Mouse (Mus musculus): Measurements from ENCODE around the gene Polr3gl. TPM values are rescaled to one million over a fixed set of nuclear protein-coding genes. Genes with fewer than 3 reads are reported as not detected.

The Polr3gl gene
- total RNA-seq, 1 experiment from 2014 or later: 63.9 TPM

DNA sequence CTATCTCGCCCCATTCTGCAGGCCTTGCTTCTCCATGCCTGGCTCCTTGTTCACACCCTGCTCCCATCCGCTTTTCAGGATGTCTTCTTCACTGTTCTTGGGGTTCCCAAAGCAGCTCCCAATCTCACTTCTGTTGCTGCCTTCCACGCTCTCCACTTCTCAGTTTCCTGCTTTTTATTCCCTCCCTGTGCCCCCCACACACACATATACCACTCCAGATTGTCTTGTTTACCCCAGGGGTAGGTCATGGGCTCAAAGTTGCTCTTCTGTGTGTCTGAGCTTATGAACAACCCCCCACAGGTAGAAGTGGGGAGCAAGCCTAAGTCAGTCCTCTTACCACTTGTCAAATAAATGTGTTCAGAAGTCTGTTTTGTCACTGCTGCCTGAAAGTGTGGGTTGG, 5.4 kb upstream of the Polr3gl start:
- ATAC-seq (ENCODE audit: extremely low read depth, insufficient number of reproducible peaks, low FRiP score, poor library complexity, severe bottlenecking): no peak

DNA sequence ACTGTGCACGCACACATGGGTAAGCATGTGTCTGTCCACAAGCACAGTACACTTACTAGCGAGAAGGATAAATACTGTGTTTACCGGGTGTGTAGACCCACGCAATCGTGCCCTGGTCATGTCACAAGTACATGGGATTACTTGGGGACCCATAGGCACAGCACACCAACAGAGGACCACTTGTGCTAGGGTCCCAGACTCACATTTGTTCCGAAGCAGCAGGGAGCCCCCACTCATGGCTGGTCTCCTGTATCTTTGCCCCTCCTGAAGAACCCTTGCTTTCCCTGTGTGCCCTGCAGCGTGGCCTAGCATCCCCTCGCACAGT, 5.0 kb upstream of the Polr3gl start:
- ATAC-seq (ENCODE audit: extremely low read depth, insufficient number of reproducible peaks, low FRiP score, poor library complexity, severe bottlenecking): no peak

DNA sequence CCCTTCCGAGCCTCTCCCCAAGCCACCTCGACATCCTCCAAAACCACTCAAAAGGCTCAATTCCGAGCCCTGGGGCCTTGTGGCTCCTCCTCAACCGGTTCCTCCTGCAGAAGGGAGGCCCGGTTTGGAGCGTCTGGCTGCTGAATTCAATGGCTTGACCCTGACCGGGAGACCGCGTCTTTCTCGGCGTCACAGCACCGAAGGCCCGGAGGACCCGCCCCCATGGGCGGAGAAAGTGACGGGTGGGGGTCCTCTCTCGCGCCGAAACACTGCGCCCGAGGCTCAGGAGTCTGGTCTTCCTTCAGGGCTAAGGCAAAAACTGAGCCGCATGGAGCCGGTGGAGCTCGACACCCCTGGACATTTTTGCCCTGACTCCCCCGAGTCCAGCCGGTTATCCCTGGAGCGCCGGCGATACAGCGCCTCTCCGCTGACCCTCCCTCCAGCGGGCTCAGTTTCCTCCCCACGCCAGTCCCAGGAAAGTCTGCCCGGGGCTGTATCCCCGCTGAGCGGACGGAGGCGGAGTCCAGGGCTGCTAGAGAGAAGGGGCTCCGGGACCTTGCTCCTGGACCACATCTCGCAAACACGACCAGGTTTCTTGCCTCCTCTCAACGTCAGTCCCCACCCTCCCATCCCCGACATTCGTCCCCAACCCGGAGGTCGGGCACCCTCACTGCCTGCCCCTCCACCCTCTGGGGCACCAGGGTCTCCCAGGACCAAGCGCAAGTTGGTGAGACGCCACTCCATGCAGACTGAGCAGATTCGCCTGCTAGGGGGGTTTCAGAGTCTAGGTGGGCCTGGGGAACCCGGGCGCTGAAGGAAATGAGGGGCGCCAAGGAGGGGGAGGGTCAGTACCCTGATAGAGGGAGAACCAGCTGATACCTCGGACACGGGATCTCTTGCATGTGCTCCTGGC, 4.4 kb upstream of the Polr3gl start:
- no peak for ATAC-seq (ENCODE audit: extremely low read depth, insufficient number of reproducible peaks, low FRiP score, poor library complexity, severe bottlenecking)

DNA sequence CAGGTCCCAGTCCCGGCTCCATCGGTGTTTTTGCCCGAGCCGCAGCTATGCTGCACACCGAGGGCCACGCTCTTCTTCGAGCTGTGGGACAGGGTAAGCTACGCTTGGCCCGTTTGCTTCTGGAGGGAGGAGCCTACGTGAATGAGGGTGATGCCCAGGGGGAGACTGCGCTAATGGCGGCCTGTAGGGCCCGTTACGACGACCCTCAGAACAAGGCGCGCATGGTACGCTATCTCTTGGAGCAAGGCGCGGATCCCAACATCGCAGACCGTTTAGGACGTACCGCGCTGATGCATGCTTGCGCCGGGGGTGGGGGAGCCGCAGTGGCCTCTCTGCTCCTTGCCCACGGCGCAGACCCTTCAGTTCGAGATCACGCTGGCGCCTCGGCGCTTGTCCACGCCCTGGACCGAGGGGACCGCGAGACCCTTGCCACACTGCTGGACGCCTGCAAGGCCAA, 3.5 kb upstream of the Polr3gl start:
- no peak for ATAC-seq (ENCODE audit: extremely low read depth, insufficient number of reproducible peaks, low FRiP score, poor library complexity, severe bottlenecking)

DNA sequence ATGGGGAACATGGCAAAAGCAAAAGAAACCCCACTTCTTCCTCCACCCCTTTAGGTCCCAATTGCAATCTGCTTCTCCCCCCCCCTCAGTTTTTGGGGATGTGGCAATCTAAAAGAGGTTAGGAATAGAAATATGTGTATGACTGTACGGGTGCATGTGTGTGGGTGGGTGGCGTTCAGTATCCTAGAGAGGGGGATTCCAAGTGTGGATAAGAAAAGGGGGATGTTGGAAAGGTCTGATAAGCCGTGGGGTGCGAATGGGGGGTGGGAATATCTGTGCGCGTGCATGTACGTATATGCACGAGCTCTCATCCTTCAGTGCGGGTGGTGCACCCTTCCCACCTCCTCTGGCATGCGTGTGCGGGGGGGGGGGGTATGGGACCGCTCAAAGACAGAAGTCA, 2.9 kb upstream of the Polr3gl start:
- ATAC-seq (ENCODE audit: extremely low read depth, insufficient number of reproducible peaks, low FRiP score, poor library complexity, severe bottlenecking): no peak

DNA sequence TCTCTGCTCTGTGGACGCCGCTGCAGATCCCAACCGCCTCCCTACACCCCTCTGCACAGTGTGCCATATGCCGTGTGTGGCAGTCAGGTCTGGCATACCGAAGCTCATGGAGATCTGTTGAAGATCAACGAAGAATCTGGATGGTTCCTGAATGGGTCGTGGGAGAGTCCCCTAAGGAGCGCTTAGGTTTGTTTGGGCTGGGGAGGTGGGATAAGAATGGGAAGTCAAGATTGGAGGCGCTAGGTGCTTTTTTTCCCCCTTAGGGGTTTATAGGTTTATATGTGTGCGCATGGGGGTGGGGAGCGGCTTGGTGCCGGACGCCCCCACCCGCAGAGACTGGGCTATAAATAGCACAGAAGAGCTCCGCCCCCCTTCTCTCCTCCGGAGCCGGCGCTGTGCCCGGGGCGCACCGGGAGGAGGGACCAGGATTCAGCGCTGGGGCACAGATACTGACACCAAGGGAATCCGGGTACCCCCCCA, 2.3 kb upstream of the Polr3gl start, which contains the start of gene Ankrd34a:
Ankrd34a (plus strand) TSS at position 409 of the 480 bp plus-strand sequence.
- ATAC-seq (ENCODE audit: extremely low read depth, insufficient number of reproducible peaks, low FRiP score, poor library complexity, severe bottlenecking): no peak

DNA sequence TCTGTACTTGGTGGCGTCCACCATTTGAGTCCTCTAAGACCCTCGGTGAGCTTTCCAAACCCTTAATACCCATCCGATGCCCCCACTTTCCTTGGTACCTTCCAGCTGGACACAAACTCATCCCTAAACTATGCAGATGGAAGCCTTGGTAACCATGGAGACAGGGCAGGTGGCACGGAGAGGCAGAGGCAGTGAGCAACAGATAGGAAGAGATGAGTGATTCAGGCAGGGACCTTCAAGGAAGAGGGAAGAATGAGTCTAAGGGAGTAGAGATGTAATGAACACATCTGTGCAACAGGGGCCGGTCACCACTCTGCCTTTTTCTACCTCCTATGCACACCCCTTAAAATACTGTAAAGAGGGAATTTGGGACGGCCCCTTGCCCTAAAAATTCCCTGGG, 1.7 kb upstream of the Polr3gl start:
- no peak for ATAC-seq (ENCODE audit: extremely low read depth, insufficient number of reproducible peaks, low FRiP score, poor library complexity, severe bottlenecking)

DNA sequence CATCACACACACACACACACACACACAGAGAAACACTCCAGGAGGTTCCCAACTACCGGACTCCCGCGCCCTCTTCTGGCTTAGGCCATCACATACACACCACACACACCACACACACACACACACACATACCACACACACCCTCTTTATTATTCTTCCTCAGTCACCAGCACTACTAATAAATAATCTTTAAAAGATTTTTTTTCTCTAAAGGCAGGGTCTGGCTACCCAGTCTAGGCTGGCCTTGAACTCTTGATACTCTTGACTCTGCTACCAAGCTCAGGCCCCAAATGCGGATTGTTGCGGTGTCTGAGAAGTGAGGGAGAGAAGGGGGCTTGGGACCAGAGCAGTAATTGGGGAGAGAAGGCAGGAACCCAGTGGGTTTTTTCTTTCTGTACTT, 870 bp upstream of the Polr3gl start:
- ATAC-seq (ENCODE audit: extremely low read depth, insufficient number of reproducible peaks, low FRiP score, poor library complexity, severe bottlenecking): no peak

DNA sequence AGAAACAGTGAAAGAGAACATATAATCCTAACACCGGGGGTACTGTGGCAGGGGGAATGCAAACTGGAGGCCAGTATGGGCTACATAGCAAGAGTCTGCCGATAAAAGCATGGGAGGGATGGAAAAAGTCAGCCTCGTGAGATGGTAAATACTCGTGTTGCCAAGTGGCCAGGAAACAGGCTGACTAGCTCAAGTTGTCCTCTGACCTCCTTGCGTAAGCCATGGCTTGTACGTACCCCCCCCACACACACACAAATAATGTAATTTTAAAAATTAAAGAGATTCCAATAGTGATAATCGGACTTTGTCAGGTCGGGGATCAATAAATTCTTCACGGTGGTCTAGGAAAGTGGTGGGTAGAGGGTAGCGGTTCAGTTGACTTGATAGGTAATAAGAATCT, 607 bp downstream of the Polr3gl start:
- ATAC-seq (ENCODE audit: extremely low read depth, insufficient number of reproducible peaks, low FRiP score, poor library complexity, severe bottlenecking): no peak

DNA sequence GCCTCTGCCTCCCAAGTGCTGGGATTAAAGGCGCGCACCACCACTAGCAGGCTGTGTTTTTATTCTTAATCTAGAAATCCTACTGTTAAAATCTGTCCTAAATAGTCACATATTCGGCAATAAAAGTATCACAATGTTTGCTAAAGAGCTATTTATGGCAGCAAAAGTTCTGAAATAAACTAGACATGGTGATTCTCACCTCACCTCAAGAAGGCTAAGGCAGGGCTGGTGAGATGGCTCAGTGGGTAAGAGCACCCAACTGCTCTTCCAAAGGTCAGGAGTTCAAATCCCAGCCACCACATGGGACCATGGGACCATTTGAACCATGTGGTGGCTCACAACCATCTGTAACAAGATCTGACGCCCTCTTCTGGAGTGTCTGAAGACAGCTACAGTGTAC, 3.3 kb downstream of the Polr3gl start:
- no peak for ATAC-seq (ENCODE audit: extremely low read depth, insufficient number of reproducible peaks, low FRiP score, poor library complexity, severe bottlenecking)

DNA sequence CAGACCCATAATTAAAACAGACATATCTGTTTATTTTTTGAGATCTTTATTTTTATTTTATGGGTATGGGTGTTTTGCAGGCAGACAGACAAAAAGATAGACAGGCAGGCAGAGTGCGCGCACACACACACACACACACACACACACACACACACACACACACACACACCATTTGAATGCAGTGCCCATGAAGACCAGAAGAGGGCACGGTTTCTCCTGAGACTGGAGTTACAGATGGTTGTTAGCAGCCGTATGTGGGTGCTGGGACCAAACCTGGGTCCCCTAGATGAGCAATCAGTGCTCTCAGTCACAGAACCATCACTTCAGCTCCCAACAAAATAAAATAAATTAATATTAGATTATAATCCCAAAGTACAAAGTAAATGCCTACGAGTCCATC, 10.6 kb downstream of the Polr3gl start:
- ATAC-seq (ENCODE audit: extremely low read depth, insufficient number of reproducible peaks, low FRiP score, poor library complexity, severe bottlenecking): no peak

DNA sequence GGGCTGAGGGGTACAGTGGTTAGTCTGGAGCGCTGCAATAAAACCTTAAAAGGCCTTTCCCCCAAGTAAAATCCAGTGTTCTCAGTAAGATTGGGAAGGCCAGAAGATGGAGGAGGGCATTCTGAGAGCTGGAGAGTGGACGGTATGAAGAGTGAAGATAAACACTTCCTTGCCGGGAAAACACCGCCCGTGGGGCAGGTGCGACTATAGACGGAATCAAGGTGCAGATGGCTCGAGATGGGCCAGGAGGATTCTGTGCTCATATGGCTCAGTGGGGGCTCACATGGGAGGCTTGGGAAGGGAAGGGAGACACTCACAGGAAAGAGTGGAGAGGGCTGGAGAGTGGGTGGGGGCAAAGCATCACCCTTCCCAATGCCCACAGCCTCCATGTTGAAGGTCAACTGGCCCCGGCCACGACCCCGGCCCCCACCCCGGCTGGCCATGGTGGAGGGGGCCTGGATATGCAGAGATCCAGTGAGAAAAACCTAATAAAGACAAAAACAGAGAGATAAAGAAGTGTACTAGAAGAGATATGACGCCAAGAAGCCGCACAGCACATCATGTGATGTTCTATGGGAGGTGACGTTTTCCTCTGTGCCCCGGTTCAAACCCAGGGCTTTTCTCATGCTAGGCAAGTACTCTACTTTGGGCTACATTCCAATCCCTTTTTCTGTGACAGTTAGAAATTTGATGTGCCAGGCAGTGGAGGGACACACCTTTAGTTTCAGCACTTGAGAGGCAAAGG, 12.0 kb downstream of the Polr3gl start:
- ATAC-seq (ENCODE audit: extremely low read depth, insufficient number of reproducible peaks, low FRiP score, poor library complexity, severe bottlenecking): no peak

DNA sequence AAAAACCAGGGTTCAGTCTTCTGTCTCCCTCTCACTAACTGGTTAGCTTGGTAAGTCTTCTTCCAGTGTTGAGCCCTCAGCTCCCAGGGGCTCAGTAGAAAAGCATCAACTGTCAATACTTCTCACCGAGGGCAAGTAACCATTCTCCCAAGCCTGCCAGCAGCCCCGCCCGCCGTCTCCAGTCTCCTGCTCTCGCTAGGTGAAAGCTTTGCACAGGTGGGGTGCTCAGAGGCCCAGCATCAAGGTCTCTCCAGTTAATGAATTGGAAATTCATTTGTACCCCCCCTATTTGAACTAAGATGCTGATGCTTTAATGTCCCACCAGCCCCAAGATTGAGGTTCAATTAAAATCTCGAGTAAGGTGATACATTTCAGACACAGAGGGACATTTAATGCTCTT, 12.8 kb downstream of the Polr3gl start:
- ATAC-seq (ENCODE audit: extremely low read depth, insufficient number of reproducible peaks, low FRiP score, poor library complexity, severe bottlenecking): no peak

DNA sequence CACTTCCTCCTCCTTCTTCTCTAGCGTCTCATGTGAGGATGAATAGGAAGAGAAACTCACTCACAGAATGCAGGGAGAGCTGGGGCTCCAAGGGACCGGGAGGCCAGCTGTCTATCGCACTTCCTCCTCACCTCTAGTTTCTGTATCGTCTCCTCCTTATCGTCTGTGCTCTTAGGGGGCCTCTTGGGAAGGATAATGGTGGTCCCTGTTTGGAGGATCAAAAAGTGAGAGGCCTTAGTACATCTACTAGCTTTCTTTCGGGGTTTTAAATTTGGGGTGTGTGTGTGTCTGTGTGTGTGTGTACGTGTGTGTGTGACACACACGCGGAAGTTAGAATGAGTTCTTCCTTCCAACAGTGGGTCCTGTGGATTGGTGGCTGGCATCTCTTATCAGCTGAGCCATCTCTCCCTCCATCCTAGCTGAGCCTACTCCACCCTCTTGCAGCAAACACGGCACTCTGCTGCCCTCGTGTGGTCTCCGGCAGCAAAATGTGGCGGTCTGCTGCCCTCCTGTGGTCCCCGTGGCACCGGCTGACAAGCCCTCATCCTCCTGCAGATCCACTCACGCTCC, 14.0 kb downstream of the Polr3gl start:
- peak; percentile 89 for ATAC-seq (ENCODE audit: extremely low read depth, insufficient number of reproducible peaks, low FRiP score, poor library complexity, severe bottlenecking)

DNA sequence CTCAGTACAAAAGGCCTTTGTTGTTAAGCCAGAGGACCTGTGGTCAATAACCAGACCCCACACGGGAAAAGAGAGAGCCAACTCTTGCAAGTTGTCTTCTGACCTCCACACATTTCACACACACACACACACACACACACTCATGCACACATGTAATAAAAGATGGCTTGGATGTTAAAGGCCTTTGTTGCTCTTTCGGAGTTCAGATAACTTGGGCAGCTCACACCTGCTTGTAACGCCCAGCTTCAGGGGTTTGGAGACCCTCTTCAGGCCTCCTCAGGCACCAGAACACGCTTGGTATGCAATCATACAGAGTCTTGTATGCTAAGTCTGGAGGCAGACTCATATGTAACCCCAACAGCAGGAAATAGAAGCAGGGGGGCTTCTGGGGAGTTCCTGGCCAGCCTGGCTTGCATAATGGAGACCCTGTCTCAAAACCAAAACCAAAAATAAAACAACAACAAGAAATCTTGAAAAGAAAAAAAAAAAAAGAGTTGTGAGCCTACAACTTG, 14.7 kb downstream of the Polr3gl start:
- ATAC-seq (ENCODE audit: extremely low read depth, insufficient number of reproducible peaks, low FRiP score, poor library complexity, severe bottlenecking): no peak

DNA sequence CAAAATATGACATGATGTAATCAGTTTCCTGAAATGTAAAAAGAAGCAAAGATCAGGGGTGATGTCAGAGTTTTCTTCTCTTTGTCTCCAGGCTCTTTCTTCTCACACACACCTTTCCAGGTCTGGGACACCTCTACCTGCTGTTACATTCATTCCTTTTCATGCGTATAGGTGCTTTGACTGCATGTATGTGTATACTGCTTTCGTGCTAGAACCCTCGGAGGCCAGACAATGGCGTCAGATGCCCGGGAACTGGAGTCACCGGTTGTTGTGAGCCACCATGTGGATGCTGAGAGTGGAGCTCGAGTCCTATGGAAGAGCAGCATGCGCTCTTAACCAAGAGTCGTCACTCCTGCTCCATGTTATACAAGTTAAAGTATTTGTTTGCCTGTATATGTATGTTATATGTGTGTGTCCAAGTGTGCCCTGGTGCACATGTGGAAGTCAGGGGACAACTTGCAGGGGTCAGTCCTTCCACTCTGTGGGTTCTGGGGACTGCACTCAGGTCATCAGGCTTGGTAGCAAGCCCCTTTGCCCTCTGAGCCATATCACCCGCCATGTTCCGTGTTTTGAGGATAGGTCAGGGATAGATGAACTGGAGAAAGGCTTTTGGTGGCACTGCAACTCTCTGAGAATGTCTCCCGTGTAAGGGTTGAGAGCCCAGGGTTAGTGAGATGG, 15.3 kb downstream of the Polr3gl start:
- no peak for ATAC-seq (ENCODE audit: extremely low read depth, insufficient number of reproducible peaks, low FRiP score, poor library complexity, severe bottlenecking)

DNA sequence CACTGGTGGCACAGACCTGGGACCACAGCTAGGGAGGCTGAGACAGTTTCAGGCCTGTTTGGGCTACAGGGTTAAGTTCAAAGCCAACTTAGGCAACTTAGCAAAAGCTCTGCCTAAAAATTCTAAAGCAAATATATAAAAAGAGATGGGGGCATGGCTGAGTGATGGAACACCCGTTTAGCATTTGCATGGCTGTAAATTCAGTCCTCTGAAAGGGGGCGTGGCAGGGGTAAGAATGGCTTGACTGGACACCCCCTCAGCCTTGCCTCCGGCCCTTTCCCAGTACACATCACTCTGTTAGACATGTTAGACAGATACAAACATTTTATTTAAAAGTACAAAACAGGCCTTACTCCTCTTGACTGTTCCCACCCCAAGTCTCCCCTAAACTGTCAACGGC, 16.4 kb downstream of the Polr3gl start:
- no peak for ATAC-seq (ENCODE audit: extremely low read depth, insufficient number of reproducible peaks, low FRiP score, poor library complexity, severe bottlenecking)

DNA sequence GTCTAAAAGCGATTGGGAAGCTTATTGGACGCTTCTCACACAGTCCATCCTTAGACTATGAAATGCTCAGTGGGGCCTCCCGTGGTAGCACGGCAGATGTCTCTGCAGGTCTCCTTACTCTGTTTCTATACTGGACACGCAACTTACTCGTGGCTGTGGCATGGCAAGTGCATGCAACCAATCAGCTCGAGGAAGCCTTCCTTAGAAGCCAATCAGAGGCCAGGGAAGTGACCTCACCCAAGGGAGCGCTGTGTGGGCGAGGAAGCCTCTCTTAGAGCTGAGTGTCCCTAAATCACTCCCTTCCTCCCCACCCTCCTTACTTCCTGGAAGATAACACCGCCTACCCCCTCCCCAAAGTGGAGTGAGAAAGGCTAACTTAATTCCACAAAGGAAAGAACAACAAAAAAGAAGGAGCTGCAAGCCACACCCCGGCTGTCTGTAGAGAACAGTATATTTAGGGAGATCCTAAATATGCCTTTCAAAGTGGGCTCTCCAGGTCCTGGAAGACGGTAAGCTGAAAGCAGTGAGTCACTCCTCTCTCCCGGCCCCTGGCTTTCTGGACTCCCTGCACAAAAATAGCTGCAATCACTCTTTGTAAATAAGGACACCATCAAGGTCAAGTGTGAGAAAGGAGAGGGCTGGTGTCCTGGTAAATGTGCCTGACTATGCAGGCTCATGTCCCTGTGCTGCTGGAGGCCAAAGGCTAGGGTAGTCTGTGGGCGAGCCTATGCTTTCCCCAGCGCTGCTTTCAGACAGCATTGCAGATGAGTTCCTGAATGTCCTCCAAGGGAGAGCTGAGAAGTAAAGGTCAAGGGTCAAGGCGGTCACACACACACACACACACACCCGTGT, 17.1 kb downstream of the Polr3gl start, which contains the start of gene Gm16253:
Gm16253 (plus strand) TSS at position 295 of the 852 bp plus-strand sequence.
- peak; percentile 90 for ATAC-seq (ENCODE audit: extremely low read depth, insufficient number of reproducible peaks, low FRiP score, poor library complexity, severe bottlenecking)
